Mouse (Mus musculus) MEL (cell line): Measurements from ENCODE around the gene Npcd.

Experiments used
- CTCF ChIP-seq, 3 experiments: IDR thresholded peaks in 2 of 3; conservative IDR thresholded peaks in 1 of 3; 2 replicates each; pipeline ENCODE4 v1.5.1; 2011 to 2012; ENCODE audit warnings: low read length in 3 of 3, low read depth in 2 of 3, mild to moderate bottlenecking in 2 of 3, improper control_type of control experiment in 1 of 3, inconsistent platforms in 1 of 3, mixed read lengths in 1 of 3, moderate library complexity in 1 of 3; ENCODE audit not compliant: control insufficient read depth in 1 of 3, insufficient read depth in 1 of 3, poor library complexity in 1 of 3, severe bottlenecking in 1 of 3
- JUND ChIP-seq: IDR thresholded peaks from 2 replicates; pipeline ENCODE4 v1.6.1; 2011; ENCODE audit warnings: low read depth, mild to moderate bottlenecking, improper control_type of control experiment, low read length
- MAX ChIP-seq: IDR thresholded peaks from 2 replicates; pipeline ENCODE4 v1.6.1; 2011; ENCODE audit warnings: low read length, improper control_type of control experiment
- MYB ChIP-seq: IDR thresholded peaks from 2 replicates; pipeline ENCODE4 v1.6.1; 2011; ENCODE audit warnings: mild to moderate bottlenecking, low read depth, low read length, improper control_type of control experiment
- MYC ChIP-seq: IDR thresholded peaks from 2 replicates; pipeline ENCODE4 v1.6.1; 2011; ENCODE audit warnings: low read depth, mild to moderate bottlenecking, low read length, improper control_type of control experiment, moderate library complexity
- NRF1 ChIP-seq: IDR thresholded peaks from 2 replicates; pipeline ENCODE4 v1.6.1; 2014; ENCODE audit warnings: low read depth, mild to moderate bottlenecking, inconsistent platforms, low read length, improper control_type of control experiment, moderate library complexity; ENCODE audit not compliant: poor library complexity, insufficient read depth, severe bottlenecking
- POLR2A ChIP-seq, 2 experiments: IDR thresholded peaks; 2 replicates each; pipeline ENCODE4 v1.6.1; 2011 to 2012; ENCODE audit warnings: low read length in 2 of 2, mild to moderate bottlenecking in 2 of 2, control low read depth in 1 of 2, improper control_type of control experiment in 1 of 2, low read depth in 1 of 2, moderate library complexity in 1 of 2; ENCODE audit not compliant: control insufficient read depth in 1 of 2, insufficient read depth in 1 of 2, poor library complexity in 1 of 2
- SIN3A ChIP-seq: IDR thresholded peaks from 2 replicates; pipeline ENCODE4 v1.6.1; 2012; ENCODE audit warnings: low read length, improper control_type of control experiment, inconsistent platforms
- TAL1 ChIP-seq: IDR thresholded peaks from 2 replicates; pipeline ENCODE4 v1.6.1; 2012; ENCODE audit warnings: mild to moderate bottlenecking, inconsistent platforms, low read length, moderate library complexity, mixed read lengths
- USF2 ChIP-seq, 2 experiments: IDR thresholded peaks; 2 replicates each; pipeline ENCODE4 v1.6.1; 2011 to 2012; ENCODE audit warnings: improper control_type of control experiment in 2 of 2, low read length in 2 of 2, borderline replicate concordance in 1 of 2, inconsistent platforms in 1 of 2, low read depth in 1 of 2, mild to moderate bottlenecking in 1 of 2; ENCODE audit not compliant: insufficient read depth in 1 of 2
- ZKSCAN1 ChIP-seq: IDR thresholded peaks from 2 replicates; pipeline ENCODE4 v1.6.1; 2012; ENCODE audit warnings: low read depth, mild to moderate bottlenecking, inconsistent platforms, low read length, improper control_type of control experiment, moderate library complexity
- ZNF384 ChIP-seq: IDR thresholded peaks from 2 replicates; pipeline ENCODE4 v1.6.1; 2012; ENCODE audit warnings: low read depth, mild to moderate bottlenecking, inconsistent platforms, low read length, improper control_type of control experiment

DNA sequence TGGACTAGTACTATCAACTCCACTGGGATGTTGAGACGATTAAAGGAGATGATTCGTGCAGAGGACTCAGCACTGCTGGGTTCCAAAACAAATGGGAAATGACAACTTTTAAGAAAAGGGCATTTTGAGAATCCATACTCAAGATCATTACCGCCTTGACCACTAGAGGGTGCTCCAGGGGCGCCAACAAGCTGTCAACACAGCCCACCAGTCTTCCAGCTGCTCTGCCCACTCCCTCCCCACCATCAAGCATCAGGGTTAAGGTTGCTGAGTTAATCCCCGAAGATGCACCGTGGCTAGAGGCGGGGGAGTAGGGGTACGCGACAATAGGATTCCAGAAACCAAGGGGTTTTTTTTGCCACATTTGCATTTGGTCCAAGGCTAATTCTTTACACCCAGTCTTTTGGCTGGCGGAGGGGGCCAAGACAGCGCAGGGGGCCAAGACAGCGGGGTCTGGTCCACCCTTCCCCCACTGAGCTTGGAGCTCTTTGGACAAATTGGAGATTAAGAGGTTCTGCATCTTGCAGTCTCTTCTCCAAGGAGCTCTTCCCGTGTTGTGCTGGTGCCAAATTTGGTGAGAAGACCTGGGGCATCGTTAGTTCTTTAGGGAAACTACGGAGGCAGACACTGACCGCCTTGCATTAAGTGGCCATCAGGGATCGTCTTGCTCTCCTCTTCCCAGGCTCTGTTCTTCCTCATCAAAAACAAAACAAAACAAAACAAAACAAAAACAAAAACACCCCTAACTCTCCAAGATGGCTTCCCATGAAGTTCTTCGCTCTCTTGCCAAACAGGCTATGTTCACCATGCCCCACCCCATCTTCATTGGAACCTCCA is 1.8 kb downstream of the Npcd start:
- TF ChIP-seq ZNF384, result no peak
- TF ChIP-seq JUND, result no peak
- TF ChIP-seq CTCF (IDR thresholded peaks at IDR 0.05 in 2 of 3, conservative IDR thresholded peaks at IDR 0.05 in 1 of 3; ENCODE audit: control insufficient read depth in 1 of 3, insufficient read depth in 1 of 3, low read depth in 2 of 3, low read length in 3 of 3, poor library complexity in 1 of 3, severe bottlenecking in 1 of 3), result peak; percentile 79 to 91 (median 87)
- peak; percentile 57; the same call in 1 of the 2 replicates for TF ChIP-seq SIN3A
- TF ChIP-seq TAL1, result no peak
- TF ChIP-seq POLR2A (IDR thresholded peaks at IDR 0.05; ENCODE audit: control insufficient read depth in 1 of 2, insufficient read depth in 1 of 2, low read depth in 1 of 2, low read length in 2 of 2, poor library complexity in 1 of 2), result no peak; a peak in 1 of 4 replicates
- no peak for TF ChIP-seq MAX
- TF ChIP-seq MYB, result no peak
- no peak for TF ChIP-seq USF2 (IDR thresholded peaks at IDR 0.05; ENCODE audit: borderline replicate concordance in 1 of 2, insufficient read depth in 1 of 2, low read depth in 1 of 2, low read length in 2 of 2)
- TF ChIP-seq MYC, result no peak
- no peak for TF ChIP-seq NRF1
- TF ChIP-seq ZKSCAN1, result no peak
